Mouse (Mus musculus) cerebellum, postnatal 10 days (tissue): ENCODE results near the gene Sept7.
"Not testable (repeated sequence)": the region's sequence is repeated elsewhere in the genome, so short reads cannot be mapped to it uniquely, and the experiment has no call there.

Experiments
- DNase-seq, 2 experiments: peaks; one replicate each; pipeline ENCODE4 v3.0.0; 2021; ENCODE audit warnings: mixed read lengths in 2 of 2

Sept7 gene

GRCm38 (mm10) chr9:25260411-25260810 is 8.2 kb downstream of the Sept7 start:
- no peak for DNase-seq

GRCm38 (mm10) chr9:25260979-25261378 is 8.7 kb downstream of the Sept7 start:
- DNase-seq: no peak

- no peak for DNase-seq
Observed at GRCm38 (mm10) chr9:25262087-25262486, 9.8 kb downstream of the Sept7 start.

- no peak for DNase-seq
Observed at GRCm38 (mm10) chr9:25265795-25266194, 13.6 kb downstream of the Sept7 start.

- no peak for DNase-seq
Observed at GRCm38 (mm10) chr9:25267133-25267532, 14.9 kb downstream of the Sept7 start.

- DNase-seq: no peak
Observed at GRCm38 (mm10) chr9:25267574-25267973, 15.3 kb downstream of the Sept7 start.

GRCm38 (mm10) chr9:25271902-25272301 is 19.7 kb downstream of the Sept7 start:
- no peak for DNase-seq

- no peak for DNase-seq
Observed at GRCm38 (mm10) chr9:25289796-25290195, 37.6 kb downstream of the Sept7 start.

- peak; percentile 22 to 86 for DNase-seq
Observed at GRCm38 (mm10) chr9:25309505-25310182, 57.4 kb downstream of the Sept7 start.

GRCm38 (mm10) chr9:25314304-25314703 is 62.1 kb downstream of the Sept7 start:
- no peak for DNase-seq

GRCm38 (mm10) chr9:25317827-25318505 is 65.7 kb downstream of the Sept7 start:
- DNase-seq: peak; percentile 81 to 84

- not testable (repeated sequence) for DNase-seq
Observed at GRCm38 (mm10) chr9:25319676-25320075, 67.4 kb downstream of the Sept7 start.

GRCm38 (mm10) chr9:25327727-25328370 is 75.6 kb downstream of the Sept7 start:
- no peak for DNase-seq

GRCm38 (mm10) chr9:25328946-25329723 is 76.9 kb downstream of the Sept7 start:
- DNase-seq: no peak

GRCm38 (mm10) chr9:25337436-25338198 is 85.4 kb downstream of the Sept7 start:
- no peak for DNase-seq

- DNase-seq: no peak
Observed at GRCm38 (mm10) chr9:25340412-25340811, 88.2 kb downstream of the Sept7 start.

- DNase-seq: peak; percentile 17 to 42
Observed at GRCm38 (mm10) chr9:25353775-25354174, 101.5 kb downstream of the Sept7 start.

- DNase-seq: peak; percentile 91 to 95
Observed at GRCm38 (mm10) chr9:25355806-25356205, 103.6 kb downstream of the Sept7 start.

- no peak for DNase-seq
Observed at GRCm38 (mm10) chr9:25357589-25357988, 105.3 kb downstream of the Sept7 start.

- no peak for DNase-seq
Observed at GRCm38 (mm10) chr9:25358018-25358417, 105.8 kb downstream of the Sept7 start.
